Mouse (Mus musculus) small intestine, adult 2 months (tissue): ENCODE results near the gene Hpn. TPM values are rescaled to one million over a fixed set of nuclear protein-coding genes. Genes with fewer than 3 reads are reported as not detected.

ENCODE experiments used
- H3K27ac ChIP-seq: fragments of 200-500 bp; 2 replicates; pipeline ENCODE4 v1.5.1; 2012; ENCODE audit warnings: low read depth, low read length, control low read depth, inconsistent platforms; ENCODE audit not compliant: insufficient read depth
- H3K27me3 ChIP-seq: fragments of 200-500 bp; 2 replicates; pipeline ENCODE4 v1.6.1; 2012; ENCODE audit warnings: mild to moderate bottlenecking, moderate library complexity, low read length, inconsistent platforms; ENCODE audit not compliant: control insufficient read depth, insufficient read depth
- H3K36me3 ChIP-seq: fragments of 200-500 bp; 2 replicates; pipeline ENCODE4 v1.6.1; 2012; ENCODE audit warnings: mild to moderate bottlenecking, low read length, control low read depth, inconsistent platforms; ENCODE audit not compliant: control insufficient read depth, insufficient read depth
- H3K4me1 ChIP-seq: fragments of 200-500 bp; 2 replicates; pipeline ENCODE4 v1.6.1; 2012; ENCODE audit warnings: low read length, inconsistent platforms, mixed read lengths; ENCODE audit not compliant: control insufficient read depth, insufficient read depth, insufficient read length
- H3K4me3 ChIP-seq: fragments of 200-500 bp; 2 replicates; pipeline ENCODE4 v1.5.1; 2012; ENCODE audit warnings: low read depth, mild to moderate bottlenecking, control low read depth, inconsistent platforms, low read length, moderate library complexity
- CTCF ChIP-seq: fragments of 200-500 bp; IDR thresholded peaks from 2 replicates; pipeline ENCODE4 v1.5.1; 2012; ENCODE audit warnings: low read depth, mild to moderate bottlenecking, control low read depth, inconsistent platforms, low read length, moderate library complexity, mixed read lengths; ENCODE audit not compliant: insufficient replicate concordance, insufficient read length; ENCODE audit errors: extremely low read depth
- POLR2A ChIP-seq: fragments of 200-500 bp; IDR thresholded peaks from 2 replicates; pipeline ENCODE4 v1.6.1; 2012; ENCODE audit warnings: low read depth, mild to moderate bottlenecking, control low read depth, inconsistent platforms, low read length, moderate library complexity
- WGBS: fragments of 180-500 bp; shearing (Covaris S2); methylation state at CpG from one replicate; pipeline ENCODE4 v1.1.7; 2018; 5-methylcytosine and 5-hydroxymethylcytosine counted together
- polyA plus RNA-seq: library from polyadenylated mRNA; depleted of rRNA; stranded (reverse); fragments of >200 nt; gene quantifications from 2 replicates; pipeline ENCODE4 v1.2.3, GENCODE M21; 2012

Hpn gene
- polyA plus RNA-seq, 1 experiment = 4.2 TPM

DNA sequence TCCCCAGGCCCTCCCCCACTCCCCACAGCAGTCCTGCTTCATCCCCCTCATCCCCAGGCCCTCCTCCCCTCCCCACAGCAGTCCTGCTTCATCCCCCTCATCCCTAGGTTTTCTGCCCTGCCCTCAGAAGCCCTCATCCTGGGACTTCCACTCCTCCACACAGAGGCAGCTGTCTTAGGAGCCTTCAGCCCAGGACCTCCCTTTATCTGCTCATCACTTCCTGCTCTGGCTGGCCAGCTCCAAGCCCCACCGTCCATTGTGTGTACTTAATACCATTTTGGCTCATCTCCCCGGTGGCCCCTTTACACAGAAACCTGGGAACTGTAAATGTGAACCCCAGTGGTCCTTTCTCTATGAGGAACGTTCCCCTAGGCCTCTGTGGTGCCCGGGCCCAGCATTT is 3.1 kb downstream of the Hpn start:
- TF ChIP-seq CTCF (no peak), POLR2A (no peak)
- no peaks in the 10 kb centered on the region for H3K36me3 ChIP-seq

DNA sequence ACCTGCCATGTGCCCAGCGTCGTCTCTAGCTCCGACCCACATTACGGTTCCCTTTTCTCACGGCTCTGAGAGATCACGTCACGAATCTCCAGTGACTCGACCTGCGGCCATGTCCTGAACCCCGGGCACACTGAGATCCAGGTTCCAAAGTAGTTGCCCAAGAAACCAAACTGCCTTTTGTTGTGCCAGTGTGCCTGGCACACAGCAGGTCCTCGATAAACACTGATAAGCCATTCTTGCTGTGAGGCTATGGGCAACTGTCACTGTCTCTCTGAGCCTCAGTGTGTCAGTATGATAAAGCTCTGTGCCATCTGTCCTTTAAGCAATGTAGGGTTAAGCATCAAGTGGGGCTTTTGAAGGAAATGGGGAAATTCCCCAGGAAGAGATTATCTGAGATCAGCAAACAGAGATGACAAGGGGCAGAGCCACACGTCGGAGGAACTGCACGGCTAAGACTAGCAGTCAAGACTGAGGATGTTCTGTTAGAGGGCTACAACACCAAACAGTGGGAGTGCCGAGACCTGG is 4.2 kb downstream of the Hpn start:
- Histone ChIP-seq H3K36me3 (no peaks in the 10 kb centered on the region), H3K27ac (no peak overlapping the region), H3K4me1 (no peaks in the 10 kb centered on the region; the same call in 1 of the 2 replicates), H3K27me3 (no peaks in the 10 kb centered on the region), H3K4me3 (no peak overlapping the region)
- WGBS = 62% methylated on average over 15 of the region's 15 CpGs
- no peak for TF ChIP-seq CTCF
- TF ChIP-seq POLR2A = no peak

More for the DNA sequence above, 3.1 kb downstream of the Hpn start:
- Histone ChIP-seq H3K27ac (no peak overlapping the region), H3K27me3 (no peaks in the 10 kb centered on the region), H3K4me1 (no peaks in the 10 kb centered on the region; the same call in 1 of the 2 replicates), H3K4me3 (no peak overlapping the region)
- 41% methylated on average over 4 of the region's 4 CpGs for WGBS

DNA sequence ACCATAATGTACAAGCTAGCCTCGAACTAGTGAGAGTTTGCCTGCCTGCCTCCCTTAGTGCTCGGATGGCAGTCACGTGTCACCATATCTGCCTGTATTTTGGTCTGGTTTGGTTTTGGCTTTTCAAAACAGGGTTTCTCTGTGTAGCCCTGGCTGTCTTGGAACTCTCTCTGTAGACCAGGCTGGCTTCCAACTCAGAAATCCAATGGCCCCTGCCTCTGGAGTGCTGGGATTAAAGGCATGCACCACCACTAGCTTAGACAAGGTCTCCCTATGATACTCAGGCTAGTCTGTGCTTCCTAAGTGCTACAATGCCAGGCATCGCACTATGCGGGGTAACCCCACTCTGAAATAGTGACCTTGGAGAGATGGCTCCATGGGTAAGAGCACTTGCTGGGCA is 5.3 kb downstream of the Hpn start:
- Histone ChIP-seq H3K4me1 (no peaks in the 10 kb centered on the region; the same call in 1 of the 2 replicates), H3K27me3 (no peaks in the 10 kb centered on the region), H3K4me3 (no peak overlapping the region), H3K36me3 (no peaks in the 10 kb centered on the region), H3K27ac (no peak overlapping the region)
- TF ChIP-seq POLR2A (no peak), CTCF (no peak)
- WGBS = 81% methylated on average over 5 of the region's 5 CpGs

DNA sequence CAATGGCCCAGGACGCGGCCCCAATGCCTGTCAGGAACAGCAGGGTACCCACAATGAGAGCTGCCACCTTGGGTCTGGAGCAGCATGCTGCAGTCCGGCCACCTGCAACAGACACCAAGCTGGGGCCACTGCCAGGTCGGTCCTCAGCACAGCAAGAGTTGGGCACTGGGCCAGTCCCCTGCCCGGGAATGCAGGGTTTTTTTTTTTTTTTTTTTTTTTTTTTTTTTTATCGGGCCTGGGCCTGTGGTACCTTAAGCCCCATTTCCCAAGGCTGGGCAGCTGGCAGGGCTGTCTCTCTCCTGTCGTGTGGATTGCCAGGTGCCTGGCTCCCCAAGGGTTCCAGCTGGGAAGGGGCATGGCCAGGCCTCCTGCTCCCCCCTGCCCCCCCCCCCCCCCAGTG is 6.0 kb downstream of the Hpn start:
- no peak for TF ChIP-seq CTCF
- no peak for TF ChIP-seq POLR2A
- 29% methylated on average over 7 of the region's 7 CpGs for WGBS

DNA sequence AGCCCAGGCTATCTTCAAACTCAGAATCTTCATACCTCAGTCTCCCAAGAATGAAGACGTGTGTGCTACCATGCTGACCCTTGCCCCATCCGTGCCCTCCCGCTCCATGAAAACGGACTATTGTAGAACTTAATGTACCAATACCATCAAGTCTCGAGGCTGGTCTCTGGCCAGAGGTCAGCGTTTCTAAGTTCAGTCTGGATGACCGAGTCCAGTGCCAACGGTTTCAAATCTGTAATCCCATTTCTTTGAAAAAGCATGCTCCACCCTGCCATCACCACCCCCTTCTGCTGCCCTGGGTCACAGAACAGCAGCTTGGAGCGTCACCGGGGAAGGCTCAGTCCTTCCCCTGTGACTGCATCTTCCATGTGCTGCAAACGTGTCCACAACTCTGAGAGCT is 7.3 kb downstream of the Hpn start:
- H3K4me1 ChIP-seq = no peaks in the 10 kb centered on the region
- TF ChIP-seq CTCF (no peak), POLR2A (no peak)
- H3K36me3 ChIP-seq = no peaks in the 10 kb centered on the region
- H3K27ac ChIP-seq = no peak overlapping the region
- H3K4me3 ChIP-seq = no peak overlapping the region
- H3K27me3 ChIP-seq = no peaks in the 10 kb centered on the region
- WGBS = 85% methylated on average over 11 of the region's 11 CpGs

More for the DNA sequence above, 6.0 kb downstream of the Hpn start:
- no peak overlapping the region for H3K4me3 ChIP-seq
- H3K4me1 ChIP-seq = no peaks in the 10 kb centered on the region
- H3K36me3 ChIP-seq = no peaks in the 10 kb centered on the region
- H3K27ac ChIP-seq = no peak overlapping the region
- H3K27me3 ChIP-seq = no peaks in the 10 kb centered on the region

DNA sequence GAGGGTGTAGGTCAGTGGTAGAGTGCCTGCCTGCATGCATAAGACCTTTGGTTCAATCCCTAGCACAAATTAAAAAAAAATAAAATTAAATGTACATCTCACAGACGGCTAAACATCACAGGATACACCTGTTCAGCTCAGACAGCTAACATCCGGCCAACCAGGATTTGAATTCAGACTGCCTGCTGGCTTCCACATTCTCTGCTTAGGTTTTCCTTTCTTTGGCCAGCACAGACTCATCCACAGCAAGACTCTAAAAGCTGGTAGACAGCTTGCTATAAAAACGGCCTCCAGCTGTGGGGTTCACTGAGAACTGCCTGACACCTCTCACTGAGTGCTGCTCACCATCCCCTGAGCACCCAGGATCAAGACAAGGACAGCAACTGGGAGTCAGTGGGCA is 8.9 kb downstream of the Hpn start:
- 54% methylated on average over 3 of the region's 3 CpGs for WGBS
- Histone ChIP-seq H3K4me1 (no peaks in the 10 kb centered on the region), H3K4me3 (no peak overlapping the region), H3K27me3 (no peaks in the 10 kb centered on the region), H3K27ac (no peak overlapping the region), H3K36me3 (no peaks in the 10 kb centered on the region)
- TF ChIP-seq POLR2A (no peak), CTCF (no peak)

DNA sequence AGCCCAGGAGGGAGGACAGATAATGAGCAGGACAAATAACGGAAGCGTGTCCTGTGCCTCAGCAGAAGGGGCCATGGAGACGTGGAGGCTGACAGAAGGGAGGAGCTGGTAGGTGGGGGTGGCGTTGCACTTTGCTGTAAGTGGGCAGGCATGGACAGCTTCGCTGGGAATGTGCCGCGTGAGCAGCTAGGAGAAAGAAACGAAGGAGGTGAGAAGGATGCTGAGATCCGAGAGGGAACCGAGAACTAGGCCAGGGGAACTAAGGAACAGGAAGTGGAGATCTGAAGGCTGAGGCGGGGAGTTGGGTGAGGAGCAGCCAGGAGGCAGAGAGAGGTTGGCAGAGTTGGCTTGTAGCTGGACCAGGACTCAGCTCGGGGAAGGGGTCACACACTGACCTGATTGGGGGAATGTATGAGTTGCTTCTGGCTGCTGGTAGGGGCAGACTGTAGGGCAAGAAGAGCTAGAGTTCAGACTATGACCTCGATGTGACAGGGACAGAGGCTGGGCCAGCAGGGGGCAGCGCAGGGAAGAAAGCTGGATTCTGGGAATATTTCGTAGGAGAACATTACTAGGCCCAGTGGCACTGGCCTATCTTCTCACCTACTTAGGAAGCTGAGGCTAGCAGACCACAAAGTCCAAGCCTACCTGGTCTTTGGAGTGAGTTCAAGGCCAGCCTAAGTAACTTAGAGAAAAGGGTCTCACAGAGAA is 9.9 kb downstream of the Hpn start:
- no peak overlapping the region for H3K27ac ChIP-seq
- 60% methylated on average over 15 of the region's 15 CpGs for WGBS
- no peaks in the 10 kb centered on the region for H3K36me3 ChIP-seq
- H3K4me3 ChIP-seq = no peak overlapping the region
- H3K27me3 ChIP-seq = no peaks in the 10 kb centered on the region
- no peak for TF ChIP-seq POLR2A
- peak; percentile 69; the same call in 1 of the 2 replicates for TF ChIP-seq CTCF
- no peaks in the 10 kb centered on the region for H3K4me1 ChIP-seq

DNA sequence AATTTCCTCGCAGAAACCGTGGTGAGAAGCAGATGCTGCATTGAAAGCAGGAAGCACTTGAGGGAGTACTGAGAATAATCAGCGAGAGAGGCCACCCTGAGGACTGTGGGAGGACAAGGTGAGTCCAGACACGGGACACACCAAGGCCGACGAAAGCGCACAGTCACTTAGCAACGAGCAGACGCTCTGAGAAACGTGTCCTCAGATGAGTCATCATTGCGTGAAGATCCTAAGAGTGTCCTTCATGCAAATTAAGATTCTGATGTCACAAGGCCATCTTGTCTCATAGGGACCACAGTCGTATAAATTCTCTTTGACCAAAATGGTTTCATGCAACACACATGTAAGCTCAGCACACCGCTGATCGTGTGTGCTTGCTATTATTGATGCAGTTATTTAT is 14.3 kb downstream of the Hpn start:
- no peaks in the 10 kb centered on the region for H3K4me1 ChIP-seq
- H3K27ac ChIP-seq = no peak overlapping the region
- TF ChIP-seq POLR2A = no peak
- TF ChIP-seq CTCF = no peak
- H3K27me3 ChIP-seq = no peaks in the 10 kb centered on the region
- 59% methylated on average over 14 of the region's 14 CpGs for whole genome bisulfite sequencing
- H3K36me3 ChIP-seq = no peaks in the 10 kb centered on the region
- no peak overlapping the region for H3K4me3 ChIP-seq
